Mouse (Mus musculus): ENCODE results near the gene Cep97. TPM values are rescaled to one million over a fixed set of nuclear protein-coding genes. Genes with fewer than 3 reads are reported as not detected.
"Not testable (repeated sequence)": the region's sequence is repeated elsewhere in the genome, so short reads cannot be mapped to it uniquely, and the experiment has no call there.

Cep97 gene
- total RNA-seq, 2 experiments from 2014 or later, result 11.5 to 14.1 TPM

- no peak for DNase-seq (ENCODE audit: low spot score in 2 of 2)
Observed at GRCm38 (mm10) chr16:55892484-55892883, 42.2 kb downstream of the Cep97 start.

- no peak for DNase-seq (ENCODE audit: low spot score in 2 of 2)
Observed at GRCm38 (mm10) chr16:55891346-55891745, 43.3 kb downstream of the Cep97 start.

GRCm38 (mm10) chr16:55890346-55891136 is 44.1 kb downstream of the Cep97 start:
- no peak for DNase-seq (ENCODE audit: low spot score in 2 of 2)

GRCm38 (mm10) chr16:55889451-55889850 is 45.2 kb downstream of the Cep97 start:
- no peak for DNase-seq (ENCODE audit: low spot score in 2 of 2)

GRCm38 (mm10) chr16:55888584-55888960 is 46.1 kb downstream of the Cep97 start:
- DNase-seq (ENCODE audit: low spot score in 2 of 2), result no peak

- DNase-seq (ENCODE audit: low spot score in 2 of 2), result no peak
Observed at GRCm38 (mm10) chr16:55887814-55888583, 46.7 kb downstream of the Cep97 start.

- DNase-seq (ENCODE audit: low spot score in 2 of 2), result no peak
Observed at GRCm38 (mm10) chr16:55884246-55884645, 50.4 kb downstream of the Cep97 start.

GRCm38 (mm10) chr16:55876025-55876424 is 58.6 kb downstream of the Cep97 start:
- no peak for DNase-seq (ENCODE audit: low spot score in 2 of 2)

- DNase-seq (ENCODE audit: low spot score in 2 of 2), result no peak
Observed at GRCm38 (mm10) chr16:55863832-55864231, 70.8 kb downstream of the Cep97 start.

- DNase-seq (ENCODE audit: low spot score in 2 of 2), result peak; percentile 58 to 82
Observed at GRCm38 (mm10) chr16:55863149-55863815, 71.4 kb downstream of the Cep97 start.

- no peak for DNase-seq (ENCODE audit: low spot score in 2 of 2)
Observed at GRCm38 (mm10) chr16:55861104-55861503, 73.6 kb downstream of the Cep97 start.

- not testable (repeated sequence) for DNase-seq (ENCODE audit: low spot score in 2 of 2)
Observed at GRCm38 (mm10) chr16:55859421-55859820, 75.2 kb downstream of the Cep97 start.

GRCm38 (mm10) chr16:55858465-55858864 is 76.2 kb downstream of the Cep97 start:
- DNase-seq (ENCODE audit: low spot score in 2 of 2), result peak; percentile 43 to 63

- peak; percentile 57 to 85 for DNase-seq (ENCODE audit: low spot score in 2 of 2)
Observed at GRCm38 (mm10) chr16:55852943-55853727, 81.5 kb downstream of the Cep97 start.

- DNase-seq (ENCODE audit: low spot score in 2 of 2), result no peak
Observed at GRCm38 (mm10) chr16:55852515-55852914, 82.1 kb downstream of the Cep97 start.

GRCm38 (mm10) chr16:55850485-55850884 is 84.2 kb downstream of the Cep97 start:
- no peak for DNase-seq (ENCODE audit: low spot score in 2 of 2)

Other genes starting within 250 kb of the Cep97 start
- 1 to 10 TPM; 4.9 to 5.1 TPM for gene Nfkbiz, start 96.0 kb downstream of the Cep97 start, total RNA-seq (2021)
- 10 to 100 TPM in 1 of 2 experiments, 1 to 10 TPM in 1; 9.3 to 10.2 TPM for gene Nxpe3, start 39.6 kb downstream of the Cep97 start, total RNA-seq (2021)
- gene Rpl24, start 31.4 kb upstream of the Cep97 start, total RNA-seq (2021), result 100 to 1,000 TPM; 389 to 404 TPM
- gene Zbtb11, start 39.0 kb upstream of the Cep97 start, total RNA-seq (2021), result 10 to 100 TPM; 37.4 to 37.9 TPM
- gene Pcnp, start 94.9 kb upstream of the Cep97 start, total RNA-seq (2021), result 100 to 1,000 TPM; 129 to 135 TPM
- gene Trmt10c, start 103.0 kb upstream of the Cep97 start, total RNA-seq (2021), result 10 to 100 TPM in 1 of 2 experiments, 1 to 10 TPM in 1; 8.1 to 10.2 TPM
- 10 to 100 TPM; 45.1 to 48.2 TPM for gene Senp7, start 113.5 kb upstream of the Cep97 start, total RNA-seq (2021)